Comparison of ENCODE assay signal across 9 mouse cellular contexts in the genomic region with DNA sequence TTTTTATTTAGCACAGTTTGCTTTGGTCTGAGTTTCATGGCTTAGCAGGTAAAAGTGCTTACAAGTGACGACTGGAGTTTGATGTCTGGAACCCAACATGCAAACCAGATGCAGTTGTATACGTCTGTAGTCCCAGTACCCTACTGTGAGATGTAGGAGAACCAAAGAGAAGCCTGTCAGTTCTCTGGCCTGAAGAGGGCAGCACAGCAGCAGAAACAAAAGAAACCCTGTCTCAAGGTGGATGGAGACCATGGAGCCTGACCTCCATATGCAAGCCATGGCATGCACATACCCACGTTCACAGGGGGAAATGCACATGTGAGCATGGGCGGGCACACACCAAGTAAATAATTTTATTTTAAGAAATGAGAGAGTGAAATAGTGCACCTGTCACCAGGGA. TPM values are rescaled to one million over a fixed set of nuclear protein-coding genes. Genes with fewer than 3 reads are reported as not detected.
A peak's percentile ranks its signal among the peaks of the same experiment; 100 is the strongest.
DNase-seq lines count a peak whose midpoint lies in the region; ATAC-seq and TF ChIP-seq lines count a peak whose summit lies in the region.
"Had no signal": no experiment of that assay in that cellular context is flagged by ENCODE, and none has a peak within 500 bp of the region (broad histone marks: within the 10 kb centered on the region; RNA-seq: fewer than 3 reads in every experiment).

No protein-coding gene starts in this region.

- H3K36me3 ChIP-seq in forebrain, postnatal 0 days (ENCODE audit: insufficient read depth): no peaks in the 10 kb centered on the region
- H3K36me3 ChIP-seq in forebrain, embryonic 15.5 days: no peaks in the 10 kb centered on the region
- no peaks in the 10 kb centered on the region for H3K36me3 ChIP-seq in lung, embryonic 16.5 days (ENCODE audit: control insufficient read depth, insufficient read depth, low read length)
- no peaks in the 10 kb centered on the region for H3K36me3 ChIP-seq in splenic B cell, adult 2 months (ENCODE audit: control insufficient read depth, insufficient read depth, low read length, poor library complexity, severe bottlenecking)
- H3K36me3 ChIP-seq: limb, embryonic 15.5 days had no signal

- peak; percentile 63 for TF ChIP-seq CTCF in forebrain, postnatal 0 days (IDR thresholded peaks at IDR 0.05; ENCODE audit: low read depth)

- no peak overlapping the region for H3K4me2 ChIP-seq in forebrain, postnatal 0 days (ENCODE audit: low read depth)
- H3K4me2 ChIP-seq in forebrain, embryonic 15.5 days (replicated peaks): no peak overlapping the region
- no peak overlapping the region for H3K4me2 ChIP-seq in lung, embryonic 16.5 days (ENCODE audit: low read depth, low read length)
- H3K4me2 ChIP-seq: limb, embryonic 15.5 days had no signal

- no peak overlapping the region for H3K9ac ChIP-seq in forebrain, postnatal 0 days
- H3K9ac ChIP-seq in forebrain, embryonic 15.5 days (replicated peaks): no peak overlapping the region
- H3K9ac ChIP-seq in lung, embryonic 16.5 days (ENCODE audit: low read length): no peak overlapping the region
- H3K9ac ChIP-seq: limb, embryonic 15.5 days had no signal

- no peak overlapping the region for H3K4me3 ChIP-seq in forebrain, postnatal 0 days (ENCODE audit: low read depth, low read length)
- H3K4me3 ChIP-seq in forebrain, embryonic 15.5 days: no peak overlapping the region
- no peak overlapping the region for H3K4me3 ChIP-seq in lung, embryonic 16.5 days (ENCODE audit: low read length)
- H3K4me3 ChIP-seq: limb, embryonic 15.5 days had no signal

- H3K27me3 ChIP-seq in forebrain, postnatal 0 days (ENCODE audit: insufficient read depth, low read length): no peaks in the 10 kb centered on the region
- no peaks in the 10 kb centered on the region for H3K27me3 ChIP-seq in forebrain, embryonic 15.5 days
- H3K27me3 ChIP-seq in lung, embryonic 16.5 days (ENCODE audit: control insufficient read depth, insufficient read depth, low read depth, low read length): no peaks in the 10 kb centered on the region
- H3K27me3 ChIP-seq in splenic B cell, adult 2 months (ENCODE audit: control insufficient read depth, insufficient read depth, low read length, poor library complexity, severe bottlenecking): no peaks in the 10 kb centered on the region
- H3K27me3 ChIP-seq: limb, embryonic 15.5 days had no signal

- 48% methylated on average over 4 of the region's 4 CpGs for WGBS in forebrain, postnatal 0 days
- 52% methylated on average over 4 of the region's 4 CpGs for WGBS in forebrain, embryonic 15.5 days
- 24% methylated on average over 4 of the region's 4 CpGs for WGBS in lung, embryonic 16.5 days

- DNase-seq in forebrain, postnatal 0 days: no peak
- DNase-seq in c-Kit-positive CD71-negative TER-119-negative erythroid progenitor cells, embryonic 14.5 days (ENCODE audit: low read depth): peak; percentile 36
- DNase-seq in gastrocnemius, adult 8-10 months (ENCODE audit: low spot score in 2 of 2): peak; percentile 29 to 31
- DNase-seq in kidney, postnatal 14 days: peak; percentile 72
- DNase-seq in splenic B cell, adult 2 months (ENCODE audit: low read depth, low spot score): peak; percentile 80

- no peak overlapping the region for H3K27ac ChIP-seq in forebrain, postnatal 0 days (ENCODE audit: low read depth, low read length)
- no peak overlapping the region for H3K27ac ChIP-seq in forebrain, embryonic 15.5 days (replicated peaks)
- no peak overlapping the region for H3K27ac ChIP-seq in lung, embryonic 16.5 days (ENCODE audit: low read length)
- H3K27ac ChIP-seq: limb, embryonic 15.5 days had no signal

- peak; percentile 18; the same call in 1 of the 2 replicates for ATAC-seq in forebrain, postnatal 0 days
- no peak for ATAC-seq in forebrain, embryonic 15.5 days (replicated peaks)
- ATAC-seq in CD4-positive, CD25-positive, alpha-beta regulatory T cell, adult 4 months: peak; percentile 83
- ATAC-seq in lung, embryonic 16.5 days (ENCODE audit: low read depth): peak; percentile 31; the same call in 1 of the 2 replicates

- no peaks in the 10 kb centered on the region for H3K4me1 ChIP-seq in forebrain, postnatal 0 days (ENCODE audit: insufficient read depth)
- H3K4me1 ChIP-seq in forebrain, embryonic 15.5 days: no peaks in the 10 kb centered on the region
- no peaks in the 10 kb centered on the region for H3K4me1 ChIP-seq in lung, embryonic 16.5 days (replicated peaks; ENCODE audit: control insufficient read depth, insufficient read depth, low read length)
- H3K4me1 ChIP-seq: limb, embryonic 15.5 days had no signal

- H3K9me3 ChIP-seq in forebrain, postnatal 0 days (ENCODE audit: low read length): no peaks in the 10 kb centered on the region
- H3K9me3 ChIP-seq in forebrain, embryonic 15.5 days: no peaks in the 10 kb centered on the region
- H3K9me3 ChIP-seq in lung, embryonic 16.5 days (ENCODE audit: control insufficient read depth, low read length): no peaks in the 10 kb centered on the region
- H3K9me3 ChIP-seq: limb, embryonic 15.5 days had no signal

RNA-seq across cellular contexts. Expression of gene Nod1, which starts 54.9 kb away (rescaled TPM):
- total RNA-seq in forebrain, postnatal 0 days (2014; rRNA removed): 1.8 and 2.3 TPM in 2 replicates
- 1.5 and 2.0 TPM in 2 replicates for polyA plus RNA-seq in forebrain, postnatal 0 days (2015; fragmentation: Nextera tagmentation; extraction: Ambion mirVana)
- 1.8 and 1.9 TPM in 2 replicates for polyA plus RNA-seq in forebrain, embryonic 15.5 days (2015; fragmentation: Nextera tagmentation; extraction: Ambion mirVana)
- 10 to 100 TPM; 17.0 to 18.6 TPM for polyA plus RNA-seq in CD4-positive, CD25-positive, alpha-beta regulatory T cell, adult 4 months (2017; shearing (Covaris generic))
- 1 to 10 TPM; 7.0 to 8.9 (median 7.9) TPM for total RNA-seq in gastrocnemius, adult 8-10 months (2022)
- 9.5 and 9.9 TPM in 2 replicates for polyA plus RNA-seq in lung, embryonic 16.5 days (2015; fragmentation: Nextera tagmentation; extraction: Ambion mirVana)
